Comparison of ENCODE assay signal across 27 mouse cellular contexts in the genomic region with DNA sequence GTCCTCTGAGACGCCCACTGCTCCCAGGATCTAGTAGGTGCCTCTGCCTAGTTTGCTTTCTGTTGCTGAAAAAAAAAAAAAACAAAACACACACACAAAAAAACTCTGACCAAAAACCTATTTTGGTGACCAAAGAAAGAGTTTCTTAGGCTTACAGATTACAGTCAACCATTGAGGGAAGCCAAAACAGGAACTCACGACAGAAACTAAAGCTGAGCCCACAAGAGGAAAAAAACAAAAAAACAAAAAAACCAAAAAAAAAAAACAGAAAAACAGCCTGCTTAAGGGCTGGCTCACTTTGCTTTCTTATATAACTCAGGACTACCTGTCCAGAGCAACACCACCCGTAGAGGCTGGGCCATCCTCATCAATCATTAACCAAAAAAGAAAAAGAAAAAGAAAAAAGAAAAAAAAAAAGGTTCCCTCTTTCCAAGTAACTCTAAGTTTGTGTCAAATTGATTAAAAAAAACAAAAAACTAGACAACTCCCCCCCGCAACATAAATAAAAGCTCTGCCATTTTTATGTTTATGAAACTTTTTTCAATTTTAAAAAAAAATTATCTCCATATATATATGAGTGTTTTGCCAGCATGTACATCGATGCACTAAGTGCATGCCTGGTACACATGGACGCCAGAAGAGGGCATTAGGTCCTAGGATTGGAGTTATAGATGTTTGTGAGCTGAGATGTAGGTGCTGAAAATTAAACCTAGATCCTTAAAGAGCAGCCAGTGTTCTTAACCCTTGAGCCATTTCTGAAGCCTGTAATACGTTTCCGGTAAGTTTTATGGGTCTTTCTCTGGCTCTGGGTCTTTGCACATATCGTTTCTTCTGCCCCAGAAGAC. TPM values are rescaled to one million over a fixed set of nuclear protein-coding genes. Genes with fewer than 3 reads are reported as not detected.
DNase-seq lines count a peak whose midpoint lies in the region; ATAC-seq and TF ChIP-seq lines count a peak whose summit lies in the region.
"Had no signal": no experiment of that assay in that cellular context is flagged by ENCODE, and none has a peak within 500 bp of the region (broad histone marks: within the 10 kb centered on the region; RNA-seq: fewer than 3 reads in every experiment).

No protein-coding gene starts in this region.

- peak; percentile 2 for DNase-seq in kidney, adult 18-20 months
- DNase-seq in kidney, postnatal 25 days: no peak
- DNase-seq in liver, adult 2 months (ENCODE audit: extremely low read depth, low read depth, low spot score): peak; percentile 60
- no peak for DNase-seq in liver, embryonic 11.5 days (ENCODE audit: low spot score)
- DNase-seq in intestine, embryonic 14.5 days (ENCODE audit: low spot score): no peak
- no peak for DNase-seq in stomach, postnatal 0 days (ENCODE audit: low spot score)
- no peak for DNase-seq in adrenal gland, postnatal 25 days
- DNase-seq: adrenal gland, postnatal 36 days; cerebellum, adult 2 months; cerebellum, postnatal 14 days; heart, postnatal 14 days; layer of hippocampus, postnatal 36 days; lung, postnatal 4 days; retina, postnatal 1 day; right cerebral cortex, postnatal 14 days; thymus, postnatal 36 days had no signal

- no peak for ATAC-seq in liver, embryonic 11.5 days (replicated peaks; ENCODE audit: low FRiP score)
- no peak for ATAC-seq in intestine, embryonic 14.5 days (replicated peaks; ENCODE audit: low FRiP score, low TSS enrichment, low read depth)
- no peak for ATAC-seq in stomach, postnatal 0 days (ENCODE audit: low FRiP score, low TSS enrichment)
- ATAC-seq: forebrain, embryonic 16.5 days; inflammation-experienced regulatory T-cells, adult 6 months; lung, postnatal 0 days had no signal

- no peak for TF ChIP-seq POLR2A in liver, adult 2 months (IDR thresholded peaks at IDR 0.05; ENCODE audit: extremely low read depth, insufficient read depth, low read length)

- H3K9ac ChIP-seq in liver, adult 2 months (ENCODE audit: low read depth, low read length): no peak overlapping the region
- no peak overlapping the region for H3K9ac ChIP-seq in liver, embryonic 11.5 days (ENCODE audit: low read depth, low read length)
- H3K9ac ChIP-seq in intestine, embryonic 14.5 days (ENCODE audit: low read length): no peak overlapping the region
- no peak overlapping the region for H3K9ac ChIP-seq in stomach, postnatal 0 days (ENCODE audit: low read length)
- H3K9ac ChIP-seq: hindbrain, embryonic 15.5 days; limb, embryonic 15.5 days; midbrain, embryonic 12.5 days; stomach, embryonic 15.5 days had no signal

- WGBS in liver, adult 2 months: 41% methylated on average over 9 of the region's 9 CpGs
- WGBS in liver, embryonic 11.5 days: 62% methylated on average over 9 of the region's 9 CpGs
- WGBS in intestine, embryonic 14.5 days: 69% methylated on average over 9 of the region's 9 CpGs
- 68% methylated on average over 9 of the region's 9 CpGs for WGBS in stomach, postnatal 0 days

- H3K79me2 ChIP-seq in liver, adult 2 months (ENCODE audit: control insufficient read depth, insufficient read depth, low read length): no peaks in the 10 kb centered on the region

- no peaks in the 10 kb centered on the region for H3K27me3 ChIP-seq in liver, adult 2 months (ENCODE audit: control insufficient read depth, insufficient read depth, low read length)
- H3K27me3 ChIP-seq in liver, embryonic 11.5 days (replicated peaks; ENCODE audit: control insufficient read depth, insufficient read depth, low read length): peaks cover 10% of the 10 kb centered on the region
- H3K27me3 ChIP-seq in intestine, embryonic 14.5 days (replicated peaks; ENCODE audit: control insufficient read depth, insufficient read depth, low read length): no peaks in the 10 kb centered on the region
- no peaks in the 10 kb centered on the region for H3K27me3 ChIP-seq in stomach, postnatal 0 days (ENCODE audit: control insufficient read depth, insufficient read depth, low read length)
- H3K27me3 ChIP-seq: hindbrain, embryonic 15.5 days; limb, embryonic 15.5 days; stomach, embryonic 15.5 days had no signal

- no peak overlapping the region for H3K4me3 ChIP-seq in liver, adult 2 months (ENCODE audit: insufficient read depth, low read depth, low read length)
- no peak overlapping the region for H3K4me3 ChIP-seq in liver, embryonic 11.5 days (ENCODE audit: low read depth, low read length)
- no peak overlapping the region for H3K4me3 ChIP-seq in intestine, embryonic 14.5 days (ENCODE audit: low read depth, low read length)
- no peak overlapping the region for H3K4me3 ChIP-seq in stomach, postnatal 0 days (ENCODE audit: low read depth, low read length)
- H3K4me3 ChIP-seq: erythroblast, embryonic 14.5 days; hindbrain, embryonic 10.5 days; hindbrain, embryonic 15.5 days; limb, embryonic 10.5 days; limb, embryonic 15.5 days; megakaryocyte, embryonic 14.5 days; midbrain, embryonic 12.5 days; stomach, embryonic 15.5 days had no signal

- peaks cover 5% of the 10 kb centered on the region; the same call in 1 of the 2 replicates for H3K4me1 ChIP-seq in liver, adult 2 months (ENCODE audit: control insufficient read depth, insufficient read depth, low read length)
- H3K4me1 ChIP-seq in liver, embryonic 11.5 days (replicated peaks; ENCODE audit: control insufficient read depth, insufficient read depth, low read length): peaks cover 14% of the 10 kb centered on the region
- 0 out of 2 replicates have a peak, but pooled peaks cover 11% of the 10 kb centered on the region for H3K4me1 ChIP-seq in intestine, embryonic 14.5 days (replicated peaks; ENCODE audit: control insufficient read depth, insufficient read depth, low read length)
- H3K4me1 ChIP-seq in stomach, postnatal 0 days (replicated peaks; ENCODE audit: control insufficient read depth, insufficient read depth): no peaks in the 10 kb centered on the region

- H3K27ac ChIP-seq in liver, adult 2 months (replicated peaks; ENCODE audit: insufficient read depth, low read depth, low read length): peak overlapping the region; percentile 62
- H3K27ac ChIP-seq in liver, embryonic 11.5 days (ENCODE audit: low read depth, low read length): no peak overlapping the region
- H3K27ac ChIP-seq in intestine, embryonic 14.5 days (ENCODE audit: low read depth): 0 out of 2 replicates have a peak overlapping the region, but pooled peaks have one; percentile 16
- no peak overlapping the region for H3K27ac ChIP-seq in stomach, postnatal 0 days (replicated peaks)
- H3K27ac ChIP-seq: hindbrain, embryonic 10.5 days; hindbrain, embryonic 15.5 days; limb, embryonic 10.5 days; limb, embryonic 15.5 days; midbrain, embryonic 12.5 days; stomach, embryonic 15.5 days had no signal

- TF ChIP-seq EP300 in stomach, postnatal 0 days (optimal IDR thresholded peaks at IDR 0.05): no peak

- H3K9me3 ChIP-seq in liver, embryonic 11.5 days (ENCODE audit: control insufficient read depth, low read length): no peaks in the 10 kb centered on the region
- no peaks in the 10 kb centered on the region for H3K9me3 ChIP-seq in intestine, embryonic 14.5 days (ENCODE audit: control insufficient read depth, low read length)
- H3K9me3 ChIP-seq in stomach, postnatal 0 days (ENCODE audit: control insufficient read depth, low read length): no peaks in the 10 kb centered on the region
- H3K9me3 ChIP-seq: hindbrain, embryonic 10.5 days; hindbrain, embryonic 15.5 days; limb, embryonic 10.5 days; limb, embryonic 15.5 days; megakaryocyte, embryonic 14.5 days; midbrain, embryonic 12.5 days; stomach, embryonic 15.5 days had no signal

- H3K4me2 ChIP-seq in liver, embryonic 11.5 days: no peak overlapping the region
- peak overlapping the region; percentile 30; the same call in 1 of the 2 replicates for H3K4me2 ChIP-seq in intestine, embryonic 14.5 days (ENCODE audit: low read length)
- H3K4me2 ChIP-seq in stomach, postnatal 0 days (replicated peaks; ENCODE audit: low read depth): no peak overlapping the region
- H3K4me2 ChIP-seq: hindbrain, embryonic 15.5 days; midbrain, embryonic 12.5 days; stomach, embryonic 15.5 days had no signal

- no peaks in the 10 kb centered on the region for H3K36me3 ChIP-seq in liver, adult 2 months (ENCODE audit: control insufficient read depth, insufficient read depth, low read length)
- H3K36me3 ChIP-seq in liver, embryonic 11.5 days (ENCODE audit: control insufficient read depth, insufficient read depth, low read length): no peaks in the 10 kb centered on the region
- H3K36me3 ChIP-seq in intestine, embryonic 14.5 days (ENCODE audit: control insufficient read depth, insufficient read depth, low read length): no peaks in the 10 kb centered on the region
- no peaks in the 10 kb centered on the region for H3K36me3 ChIP-seq in stomach, postnatal 0 days (ENCODE audit: control insufficient read depth, insufficient read depth, low read length)
- H3K36me3 ChIP-seq: hindbrain, embryonic 10.5 days; hindbrain, embryonic 15.5 days; limb, embryonic 10.5 days; limb, embryonic 15.5 days; midbrain, embryonic 12.5 days; stomach, embryonic 15.5 days had no signal

- no peak for TF ChIP-seq CTCF in liver, adult 2 months (IDR thresholded peaks at IDR 0.05; ENCODE audit: low read depth, low read length)
- TF ChIP-seq CTCF in stomach, postnatal 0 days (IDR thresholded peaks at IDR 0.05; ENCODE audit: low read depth): peak; percentile 24; the same call in 1 of the 2 replicates

RNA-seq across cellular contexts. Expression of a gene that starts 3.9 kb away (rescaled TPM):
- total RNA-seq in liver, adult 2 months (2014; rRNA removed): 13.8 and 14.7 TPM in 2 replicates
- 5.1 and 6.0 TPM in 2 replicates for polyA plus RNA-seq in liver, adult 2 months (2012; rRNA removed)
- 1.7 and 1.9 TPM in 2 replicates for polyA plus RNA-seq in liver, embryonic 11.5 days (2014; fragmentation: Nextera tagmentation; extraction: Ambion mirVana)
- polyA plus RNA-seq in intestine, embryonic 14.5 days (2014; fragmentation: Nextera tagmentation; extraction: Ambion mirVana): 7.8 and 8.5 TPM in 2 replicates
- polyA plus RNA-seq in stomach, postnatal 0 days (2015; fragmentation: Nextera tagmentation; extraction: Ambion mirVana): 3.0 and 3.4 TPM in 2 replicates
- total RNA-seq in adrenal gland, postnatal 25 days (2021): 4.7 and 5.2 TPM in 2 replicates
- polyA plus RNA-seq: erythroblast, embryonic 14.5 days had no signal

RNA-seq across cellular contexts. Expression of a gene that starts 8.9 kb away (rescaled TPM):
- total RNA-seq in liver, adult 2 months (2014; rRNA removed): 3.6 and 7.5 TPM in 2 replicates
- polyA plus RNA-seq in liver, adult 2 months (2012; rRNA removed): 1.7 and 2.8 TPM in 2 replicates
- 23.7 and 24.8 TPM in 2 replicates for polyA plus RNA-seq in liver, embryonic 11.5 days (2014; fragmentation: Nextera tagmentation; extraction: Ambion mirVana)
- polyA plus RNA-seq in intestine, embryonic 14.5 days (2014; fragmentation: Nextera tagmentation; extraction: Ambion mirVana): 53.1 and 64.5 TPM in 2 replicates
- polyA plus RNA-seq in stomach, postnatal 0 days (2015; fragmentation: Nextera tagmentation; extraction: Ambion mirVana): 19.1 and 20.3 TPM in 2 replicates
- 13.6 and 20.7 TPM in 2 replicates for total RNA-seq in adrenal gland, postnatal 25 days (2021)

Comparison
In these comparisons a context has a peak if more than half of its experiments do, and no peak if none do; other contexts are left out.
1. DNase-seq: peak in kidney, adult 18-20 months (single experiment) and liver, adult 2 months (single experiment); none in kidney, postnatal 25 days (0 of 2), liver, embryonic 11.5 days (single experiment), intestine, embryonic 14.5 days (single experiment), stomach, postnatal 0 days (single experiment) and adrenal gland, postnatal 25 days (single experiment).
2. H3K27ac ChIP-seq: peak in liver, adult 2 months (single experiment) and intestine, embryonic 14.5 days (single experiment); none in liver, embryonic 11.5 days (single experiment) and stomach, postnatal 0 days (single experiment).